Mouse (Mus musculus) adrenal gland, adult (tissue): ENCODE results near the gene Pnpla5.
A peak's percentile ranks its signal among the peaks of the same experiment; 100 is the strongest.
"Not testable (repeated sequence)": the region's sequence is repeated elsewhere in the genome, so short reads cannot be mapped to it uniquely, and the experiment has no call there.

Experiments
- DNase-seq, 2 experiments: peaks; one replicate each; pipeline ENCODE4 v3.0.0; 2022 to 2023; ENCODE audit warnings: low spot score in 1 of 2; ENCODE audit not compliant: inconsistent age in 2 of 2

Gene Pnpla5

DNA sequence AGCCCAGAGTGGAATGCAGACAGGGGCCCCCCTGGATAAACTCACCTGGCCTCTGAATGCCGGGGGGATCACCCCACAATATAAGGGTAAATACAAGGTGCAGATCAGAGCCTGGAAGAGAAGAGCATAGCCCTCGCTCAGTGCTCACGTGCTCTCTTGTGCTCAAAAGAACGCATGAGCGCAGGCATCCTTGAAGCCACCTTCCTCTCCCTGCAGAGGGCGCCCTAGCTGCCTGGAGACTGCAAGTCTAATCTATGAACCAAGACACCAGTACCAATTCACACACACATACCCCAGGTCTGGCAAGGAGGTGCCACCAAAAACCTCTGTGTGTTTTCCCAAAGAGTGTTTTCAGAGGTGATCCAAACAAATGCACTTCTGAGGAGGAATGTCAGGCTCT, 2.4 kb downstream of the Pnpla5 start:
- peak in 1 of 2 experiments; percentile 54 for DNase-seq

DNA sequence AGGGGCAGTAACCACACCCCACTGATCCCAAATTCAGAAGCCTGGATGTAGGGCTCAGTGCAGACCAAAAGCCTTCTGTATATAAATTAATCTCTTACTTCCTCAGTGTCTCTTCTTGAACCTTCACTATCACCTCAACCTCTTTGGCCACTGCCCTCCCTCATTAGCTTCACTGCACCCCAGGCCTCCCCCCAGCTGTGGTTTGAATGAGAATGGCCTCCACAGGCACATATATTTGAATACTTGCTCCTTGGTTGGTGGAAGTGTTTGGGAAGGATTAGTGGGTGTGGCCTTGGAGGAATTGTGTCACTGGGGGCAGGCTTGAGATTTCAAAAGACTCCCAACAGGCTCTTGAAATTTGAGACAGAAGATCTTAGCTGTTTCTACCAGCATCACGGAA, 6.5 kb downstream of the Pnpla5 start:
- no peak for DNase-seq

DNA sequence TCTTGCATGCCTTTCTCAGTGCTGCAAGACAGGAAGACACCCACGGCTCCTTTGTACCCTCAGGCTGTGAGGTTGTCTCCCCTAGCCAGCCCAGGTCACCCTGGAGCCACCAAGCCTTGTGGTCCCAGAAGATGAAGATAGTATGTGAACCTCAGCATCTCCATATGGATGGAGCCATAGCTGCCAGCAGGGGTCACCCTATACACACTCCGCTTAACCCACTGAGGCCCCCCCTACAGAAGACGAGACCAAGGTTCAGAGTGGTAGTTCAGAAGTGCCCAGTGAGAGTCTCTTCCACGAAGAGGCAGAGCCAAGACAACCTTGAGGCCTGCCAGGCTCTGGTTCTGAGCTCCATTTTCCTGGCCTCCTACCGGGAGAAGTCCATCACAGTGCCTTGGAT, 7.2 kb downstream of the Pnpla5 start:
- no peak for DNase-seq

DNA sequence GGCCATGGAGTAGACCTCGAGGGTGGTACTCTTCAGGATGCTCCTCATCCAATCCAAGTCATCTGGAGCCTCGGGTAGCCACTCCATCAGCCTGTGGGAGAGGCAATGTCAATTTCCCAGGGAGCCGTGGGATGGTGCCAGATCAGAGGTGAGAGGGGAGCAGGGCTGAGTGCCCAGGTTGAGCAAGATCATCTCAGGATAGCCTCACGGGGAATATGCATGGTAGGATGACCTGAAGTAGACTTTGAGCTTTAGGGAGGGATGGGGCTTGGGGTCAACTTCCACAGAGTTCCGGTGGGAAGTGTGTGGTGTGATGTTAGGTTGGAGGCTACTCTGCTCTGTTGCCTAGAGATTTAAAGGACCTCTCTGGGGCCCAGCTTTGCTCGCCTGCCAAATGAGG, 9.1 kb downstream of the Pnpla5 start:
- DNase-seq: no peak

DNA sequence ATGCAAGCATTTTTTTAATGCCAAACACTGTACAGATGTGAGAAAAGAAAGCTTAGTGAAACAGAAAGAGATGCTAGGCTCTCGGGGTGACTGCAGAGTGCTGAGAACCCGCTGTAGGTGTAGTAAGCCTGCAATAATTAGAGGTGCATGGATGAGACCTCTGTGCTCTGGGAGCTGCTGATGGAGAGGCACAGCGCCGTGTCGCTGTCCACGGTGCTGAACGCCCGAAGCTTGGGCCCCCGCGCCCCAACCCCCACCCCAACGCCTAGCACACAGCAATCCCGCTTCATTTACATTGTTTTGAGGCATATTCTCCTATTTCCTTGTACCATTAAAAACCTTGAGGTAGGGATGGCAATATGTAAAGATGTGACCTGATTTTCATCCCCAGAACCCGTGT, 14.1 kb downstream of the Pnpla5 start:
- peak in 1 of 2 experiments; percentile 52 for DNase-seq

- no peak for DNase-seq
Measured at GRCm38 (mm10) chr15:84105924-84106500, 17.0 kb downstream of the Pnpla5 start.

DNA sequence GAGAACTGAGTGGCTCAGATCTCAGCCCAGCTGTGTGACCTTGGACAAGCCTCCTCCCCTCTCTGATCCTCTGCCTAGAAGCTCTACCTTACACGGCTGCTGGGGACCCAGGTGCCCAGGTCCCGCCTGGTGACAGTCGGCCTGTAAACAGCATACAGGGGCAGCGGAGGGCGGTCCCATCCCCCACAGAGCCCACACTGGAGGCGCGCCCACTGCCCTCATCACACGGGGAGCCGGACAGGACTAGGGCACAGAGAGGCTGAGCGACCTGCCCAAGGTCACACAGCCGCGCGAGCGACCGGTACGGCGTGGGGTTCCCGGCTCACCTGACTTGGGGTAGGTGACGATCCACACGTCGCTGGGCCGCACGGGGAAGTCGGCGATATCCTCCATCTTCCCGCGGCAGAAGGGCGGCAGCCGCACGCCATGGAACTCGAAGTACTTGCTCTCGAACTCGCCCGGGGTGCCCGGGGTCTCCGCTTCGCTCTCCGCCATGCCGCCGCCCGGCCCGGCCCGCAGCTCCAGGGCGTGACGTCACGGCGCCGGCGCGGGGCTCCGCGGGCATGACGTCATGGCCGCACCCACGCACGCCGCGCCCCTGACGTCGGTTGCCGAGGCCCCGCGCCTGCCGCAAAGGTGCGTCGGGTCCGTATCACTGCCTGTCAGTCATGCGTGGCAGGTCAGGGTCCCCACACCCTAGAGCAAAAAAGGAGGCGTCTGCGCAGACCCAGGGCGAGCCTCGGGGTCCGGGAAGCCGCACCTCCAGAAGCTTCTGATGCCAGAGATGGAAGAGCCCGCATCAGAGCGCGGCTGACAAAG, 17.7 kb downstream of the Pnpla5 start, which contains the start of gene Sult4a1:
Sult4a1 (minus strand) TSS at position 650 of the 819 bp plus-strand sequence.
- peak; percentile 12 to 37 for DNase-seq

GRCm38 (mm10) chr15:84104626-84105025, 18.3 kb downstream of the Pnpla5 start:
- DNase-seq: no peak

DNA sequence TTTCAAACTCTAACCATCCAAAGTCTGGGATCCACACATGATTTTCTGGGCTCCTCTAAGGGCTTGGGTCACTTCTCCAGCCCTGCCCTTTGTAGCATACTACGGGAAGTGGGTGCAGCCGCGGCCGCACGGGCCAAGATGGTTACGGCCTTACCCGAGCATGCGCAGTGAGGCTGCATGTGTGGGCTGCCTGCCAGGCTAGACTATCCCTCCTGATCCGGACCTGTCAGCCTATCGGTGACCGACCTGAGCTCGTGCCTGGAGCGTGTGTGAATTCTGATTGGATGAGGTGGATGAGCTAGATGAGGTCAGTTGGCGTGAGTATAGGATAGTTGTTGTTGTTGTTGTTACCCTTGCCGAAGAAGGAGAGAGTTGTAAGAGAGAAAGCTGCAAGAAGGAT, 25.4 kb downstream of the Pnpla5 start:
- not testable (repeated sequence) for DNase-seq

DNA sequence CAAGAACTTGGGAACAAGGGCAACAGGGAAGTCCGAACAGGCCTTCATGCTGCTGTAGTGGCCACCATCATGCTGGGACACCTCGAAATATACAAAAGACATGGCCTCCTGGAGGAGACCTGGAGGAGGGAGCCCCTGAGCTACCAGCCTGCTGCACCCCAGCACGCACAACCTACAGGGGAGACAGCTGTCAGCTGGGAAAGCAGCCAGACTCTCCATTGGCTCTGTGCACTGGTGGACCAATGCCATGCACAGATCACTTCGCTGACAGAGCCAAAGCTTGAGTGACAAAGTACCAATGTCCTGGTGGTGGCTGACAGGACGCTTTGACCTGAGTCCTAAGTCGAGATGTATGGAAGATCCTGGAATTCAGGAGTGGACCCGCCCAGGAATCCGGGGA, 26.9 kb downstream of the Pnpla5 start:
- no peak for DNase-seq

GRCm38 (mm10) chr15:84094921-84095320, 28.1 kb downstream of the Pnpla5 start:
- no peak for DNase-seq

DNA sequence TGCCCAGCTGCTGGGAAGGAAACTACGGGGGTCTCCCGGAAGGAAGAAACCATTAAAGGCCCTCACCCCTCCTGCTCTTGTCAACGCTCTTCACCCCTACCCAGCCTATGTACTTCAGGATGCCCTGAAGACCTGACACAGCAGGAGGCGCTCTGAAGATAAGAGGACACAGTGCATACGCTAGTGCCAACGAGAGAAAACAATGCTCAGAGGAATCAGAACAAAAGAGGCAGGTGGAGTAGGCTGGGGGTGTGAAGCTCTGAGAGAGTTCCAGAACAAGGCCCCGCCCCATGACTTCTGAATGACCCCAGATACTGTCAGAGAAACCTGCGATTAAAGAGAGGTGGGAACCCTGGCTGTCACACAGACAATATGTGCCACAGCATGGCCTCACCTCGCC, 36.2 kb downstream of the Pnpla5 start:
- no peak for DNase-seq

DNA sequence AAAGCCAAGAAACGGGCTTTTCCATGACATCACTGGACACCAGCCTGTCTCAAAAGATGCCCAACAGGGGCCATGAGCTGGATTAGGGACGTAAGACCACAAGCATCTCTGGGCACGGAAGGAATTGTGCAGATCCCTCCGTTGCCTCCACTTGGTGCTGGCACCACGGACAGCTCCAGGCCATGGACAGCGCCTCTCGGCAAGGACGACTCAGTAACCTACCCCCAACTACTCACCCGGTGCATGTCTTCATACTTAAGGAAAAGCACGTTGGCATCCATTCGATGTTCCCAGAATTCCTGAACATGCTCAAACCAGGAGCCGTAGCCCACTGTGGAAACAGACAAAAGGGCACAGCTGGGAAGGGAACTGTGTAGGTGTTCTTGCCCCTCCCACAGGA, 36.6 kb downstream of the Pnpla5 start:
- no peak for DNase-seq

DNA sequence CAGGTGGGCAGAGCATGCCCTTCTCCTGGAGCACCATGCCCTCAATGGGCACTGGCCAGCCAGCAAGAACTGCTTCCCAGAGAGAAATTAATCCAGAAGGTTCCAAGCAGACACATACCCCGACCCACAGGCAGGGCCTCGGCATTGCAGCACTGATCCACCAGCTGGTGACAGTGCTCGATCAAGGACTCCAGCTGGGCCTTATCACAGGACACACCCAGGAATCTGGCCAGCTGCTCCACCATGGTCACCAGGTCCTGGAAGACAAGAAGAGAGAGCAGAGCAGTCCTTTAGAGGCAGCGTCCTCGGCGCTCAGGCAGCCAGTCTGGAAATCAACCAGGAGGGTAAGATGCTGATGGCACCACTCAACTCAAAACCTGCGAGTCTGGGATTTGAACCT, 42.9 kb downstream of the Pnpla5 start:
- no peak for DNase-seq

DNA sequence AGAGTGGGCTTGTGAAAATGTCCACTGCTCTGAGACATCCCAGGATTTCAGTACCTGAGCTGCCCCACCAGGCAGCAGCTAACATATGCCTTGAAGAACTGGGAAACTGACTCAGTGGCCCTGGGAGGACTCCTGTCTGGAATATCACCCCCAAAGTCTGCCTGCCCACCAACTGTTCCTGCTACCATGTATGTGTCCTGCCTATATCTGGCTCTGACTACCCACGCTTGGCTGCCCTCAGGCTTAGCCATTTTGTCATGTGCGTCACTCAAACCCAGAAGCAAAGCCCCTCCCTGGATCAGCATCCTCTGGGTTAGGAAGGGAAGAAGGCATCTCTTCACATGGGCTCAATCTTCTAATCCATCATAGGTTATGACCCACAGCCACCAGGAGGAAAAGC, 43.5 kb downstream of the Pnpla5 start:
- no peak for DNase-seq

- DNase-seq: no peak
Measured at GRCm38 (mm10) chr15:84078667-84079066, 44.3 kb downstream of the Pnpla5 start.

DNA sequence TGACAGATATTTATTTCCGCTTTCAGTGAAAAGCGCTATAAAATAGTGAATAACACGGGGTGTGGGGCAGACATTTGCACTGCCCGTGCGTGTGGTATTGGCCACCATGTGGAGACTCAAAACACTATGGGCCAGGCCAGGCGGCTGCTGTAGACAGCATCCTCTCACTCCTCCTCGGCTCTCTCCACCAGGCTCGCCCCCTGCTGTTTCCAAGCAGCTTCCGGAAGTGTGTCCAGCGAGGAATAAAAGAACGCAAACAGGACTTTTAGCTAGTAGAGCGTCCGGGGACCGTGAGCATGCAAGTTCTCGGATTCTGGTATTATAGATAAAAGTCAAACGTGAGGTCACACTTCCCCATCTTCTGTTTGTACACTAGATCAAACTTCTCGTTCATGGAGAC, 45.8 kb downstream of the Pnpla5 start:
- no peak for DNase-seq

DNA sequence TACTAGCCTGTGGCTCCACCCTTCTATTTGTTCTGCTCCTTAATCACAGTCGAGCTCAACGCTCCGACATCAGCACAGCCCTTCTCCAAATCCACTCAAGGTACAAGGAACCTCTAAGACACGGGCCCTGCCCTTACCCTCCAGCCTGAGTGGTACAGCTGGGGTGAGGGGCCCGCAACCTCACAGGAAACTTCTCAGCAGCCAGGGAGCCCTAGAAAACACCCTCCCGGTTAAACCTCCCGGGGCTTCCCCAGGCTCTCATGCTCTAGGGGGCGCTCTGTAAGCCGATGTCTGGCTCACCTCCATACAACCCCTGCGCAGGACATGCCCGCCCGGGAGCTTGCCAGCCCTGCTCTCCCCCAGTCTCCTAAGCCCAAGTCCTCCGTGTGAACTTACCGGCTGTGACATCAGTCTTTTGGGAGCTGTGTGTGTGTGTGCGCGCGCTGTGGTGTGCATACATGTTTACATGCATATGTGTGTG, 48.2 kb downstream of the Pnpla5 start:
- DNase-seq: no peak

DNA sequence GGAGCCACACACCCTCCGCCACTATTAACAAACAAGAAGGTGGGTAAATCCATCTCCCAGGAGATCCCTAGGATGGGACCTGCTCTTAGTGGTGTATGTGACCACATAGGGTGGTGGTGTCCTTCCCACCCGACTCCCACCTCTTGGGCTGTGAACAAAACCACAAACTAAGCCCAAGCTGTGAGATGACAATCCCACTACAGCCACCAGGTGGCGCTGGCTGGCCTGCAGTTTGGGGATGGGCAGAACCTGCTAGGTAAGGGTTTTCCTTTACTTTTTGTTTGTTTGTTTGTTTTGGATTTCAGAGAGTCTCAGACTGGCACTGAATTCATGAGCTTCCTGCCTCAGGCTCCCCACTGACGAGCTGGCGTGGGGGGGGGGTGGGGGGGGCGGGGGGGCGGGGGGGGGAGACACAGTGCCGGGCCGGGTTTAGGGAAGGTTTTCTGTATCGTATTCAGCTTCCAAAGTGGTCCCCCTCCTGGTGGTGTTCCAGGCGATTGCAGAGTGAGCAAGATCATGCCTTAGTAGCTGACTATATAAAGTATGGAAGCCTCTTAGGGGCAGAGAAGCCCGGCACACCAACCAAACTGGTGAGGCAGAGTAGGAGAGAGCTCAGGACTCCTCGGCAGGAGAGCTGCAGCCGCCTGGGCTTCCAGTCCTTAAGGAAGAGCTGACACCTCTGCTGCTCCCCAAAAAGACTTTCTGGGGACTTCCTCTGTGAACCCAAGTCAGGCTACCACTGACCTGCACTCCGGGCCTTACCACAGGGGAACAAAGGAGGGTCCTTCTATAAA, 48.9 kb downstream of the Pnpla5 start:
- DNase-seq: peak; percentile 38 to 79

GRCm38 (mm10) chr15:84073058-84073457, 49.9 kb downstream of the Pnpla5 start:
- DNase-seq: no peak

- peak; percentile 21 to 71 for DNase-seq
Measured at GRCm38 (mm10) chr15:84072226-84072625, 50.7 kb downstream of the Pnpla5 start.
